Mouse (Mus musculus): ENCODE measurements around the gene Dact2. TPM values are rescaled to one million over a fixed set of nuclear protein-coding genes. Genes with fewer than 3 reads are reported as not detected.

Gene Dact2
- total and polyA plus RNA-seq, 2 experiments from 2014 or later = 0.20 to 2.1 TPM

DNA sequence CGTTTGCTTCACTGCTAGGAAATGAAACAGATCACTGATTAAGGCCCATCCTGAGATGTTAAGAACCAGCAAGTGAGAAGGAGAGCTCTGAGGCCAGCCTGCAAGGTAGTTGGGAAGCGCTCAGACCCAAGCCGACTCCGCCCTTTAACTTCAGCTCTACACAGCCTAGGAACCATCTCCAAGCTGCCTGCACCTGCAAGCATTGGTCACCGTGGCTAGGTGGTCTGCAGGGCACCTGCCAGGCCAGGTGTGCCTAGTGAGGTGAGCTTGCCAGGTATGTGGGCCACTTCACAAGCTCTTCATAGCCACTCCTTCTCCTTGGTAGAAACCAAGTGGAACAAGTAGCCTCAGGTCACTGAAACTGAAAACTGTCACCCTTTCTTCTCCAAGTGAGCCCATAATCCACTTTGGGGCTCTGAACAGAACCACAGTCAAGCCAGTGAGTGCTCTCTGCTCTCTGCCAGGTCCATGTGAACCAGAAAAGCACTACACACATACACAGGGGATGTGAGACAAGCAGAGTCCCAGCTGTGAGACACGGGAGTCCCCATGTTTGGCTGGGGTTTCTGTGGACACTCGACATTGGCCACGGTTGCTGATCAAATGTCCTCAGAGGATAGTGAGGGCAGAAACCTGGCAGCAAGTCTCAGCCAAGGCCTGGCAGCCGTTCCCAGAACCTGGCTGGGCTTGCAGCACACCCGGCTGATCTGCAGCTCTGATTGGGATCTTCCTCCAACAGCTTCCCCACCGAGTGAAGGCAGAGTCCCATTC, 40.3 kb upstream of the Dact2 start:
- WGBS = 50% methylated on average over 11 of the region's 11 CpGs
- Histone ChIP-seq H3K4me1 (ENCODE audit: control insufficient read depth, insufficient read depth) (no peaks in the 10 kb centered on the region), H3K9ac (replicated peaks; ENCODE audit: low read depth, low read length) (no peak overlapping the region), H3K4me2 (ENCODE audit: low read depth, low read length) (no peak overlapping the region), H3K36me3 (replicated peaks; ENCODE audit: control insufficient read depth, insufficient read depth, low read length) (no peaks in the 10 kb centered on the region), H3K9me3 (replicated peaks; ENCODE audit: control insufficient read depth, low read length) (no peaks in the 10 kb centered on the region), H3K27ac (ENCODE audit: low read depth) (no peak overlapping the region), H3K4me3 (ENCODE audit: low read depth, low read length) (no peak overlapping the region), H3K27me3 (ENCODE audit: control insufficient read depth, insufficient read depth, low read length) (0 out of 2 replicates have a peak, but pooled peaks cover 4% of the 10 kb centered on the region)
- ATAC-seq (ENCODE audit: insufficient read depth, low read depth) (no peak), DNase-seq (ENCODE audit: low spot score) (no peak)
- TF ChIP-seq EP300 (IDR thresholded peaks at IDR 0.05; ENCODE audit: low read depth) = no peak
- no peak for TF ChIP-seq CTCF (IDR thresholded peaks at IDR 0.05; ENCODE audit: low read depth)

DNA sequence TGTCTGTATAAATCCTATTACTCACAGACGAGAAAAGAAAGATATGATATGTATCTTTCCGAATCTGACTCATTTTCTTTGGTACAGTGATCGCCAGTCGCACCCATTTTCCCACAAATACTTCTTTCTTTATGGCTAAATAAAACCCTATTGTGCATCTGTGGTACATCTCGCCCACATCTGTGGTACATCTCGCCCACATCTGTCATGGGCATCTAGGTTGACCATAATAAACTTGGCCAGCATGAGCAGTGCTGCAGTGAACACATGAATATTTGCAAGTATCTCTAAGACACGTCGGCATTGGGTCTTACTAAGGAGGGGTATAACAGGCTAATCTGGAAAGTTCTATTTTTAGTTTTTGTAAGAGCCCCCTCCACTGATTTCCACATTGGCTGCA, 38.5 kb upstream of the Dact2 start:
- no peak for TF ChIP-seq CTCF (IDR thresholded peaks at IDR 0.05; ENCODE audit: low read depth)
- TF ChIP-seq EP300 (IDR thresholded peaks at IDR 0.05; ENCODE audit: low read depth) = no peak
- no peaks in the 10 kb centered on the region for H3K4me1 ChIP-seq (ENCODE audit: control insufficient read depth, insufficient read depth)
- peaks cover 8% of the 10 kb centered on the region for H3K27me3 ChIP-seq (ENCODE audit: control insufficient read depth, insufficient read depth, low read length)
- DNase-seq (ENCODE audit: low spot score) = no peak
- H3K9me3 ChIP-seq (replicated peaks; ENCODE audit: control insufficient read depth, low read length) = no peaks in the 10 kb centered on the region
- ATAC-seq (ENCODE audit: insufficient read depth, low read depth) = no peak
- WGBS = 69% methylated on average over 8 of the region's 8 CpGs
- H3K36me3 ChIP-seq (replicated peaks; ENCODE audit: control insufficient read depth, insufficient read depth, low read length) = no peaks in the 10 kb centered on the region
- H3K4me3 ChIP-seq (ENCODE audit: low read depth, low read length) = no peak overlapping the region
- H3K4me2 ChIP-seq (ENCODE audit: low read depth, low read length) = no peak overlapping the region
- H3K27ac ChIP-seq (ENCODE audit: low read depth) = no peak overlapping the region
- H3K9ac ChIP-seq (replicated peaks; ENCODE audit: low read depth, low read length) = no peak overlapping the region

DNA sequence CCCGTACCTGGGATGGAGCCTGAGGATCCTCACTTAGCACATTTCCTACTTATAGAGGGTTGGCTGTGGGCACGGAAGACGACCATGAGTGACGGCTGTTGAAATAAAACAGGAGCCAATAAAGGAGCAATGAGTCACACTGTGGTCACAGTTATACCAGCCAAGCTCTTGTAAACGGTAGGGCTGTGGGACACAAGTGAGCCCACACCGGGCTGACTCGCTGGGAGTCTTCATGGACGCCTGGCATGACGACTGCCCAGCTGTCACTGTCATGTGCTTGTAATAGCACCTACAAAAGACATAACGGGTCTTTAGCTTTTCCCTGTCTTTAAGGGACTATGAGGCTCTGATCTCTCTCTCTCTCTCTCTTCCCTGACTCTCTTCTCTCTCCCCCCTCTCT, 35.9 kb upstream of the Dact2 start:
- Histone ChIP-seq H3K4me3 (ENCODE audit: low read depth, low read length) (no peak overlapping the region), H3K4me1 (ENCODE audit: control insufficient read depth, insufficient read depth) (no peaks in the 10 kb centered on the region), H3K9me3 (replicated peaks; ENCODE audit: control insufficient read depth, low read length) (no peaks in the 10 kb centered on the region), H3K27ac (ENCODE audit: low read depth) (no peak overlapping the region), H3K36me3 (replicated peaks; ENCODE audit: control insufficient read depth, insufficient read depth, low read length) (no peaks in the 10 kb centered on the region), H3K4me2 (ENCODE audit: low read depth, low read length) (no peak overlapping the region), H3K9ac (replicated peaks; ENCODE audit: low read depth, low read length) (no peak overlapping the region), H3K27me3 (ENCODE audit: control insufficient read depth, insufficient read depth, low read length) (peaks cover 29% of the 10 kb centered on the region)
- WGBS = 64% methylated on average over 10 of the region's 10 CpGs
- ATAC-seq (ENCODE audit: insufficient read depth, low read depth) = no peak
- TF ChIP-seq CTCF (IDR thresholded peaks at IDR 0.05; ENCODE audit: low read depth) = no peak
- no peak for TF ChIP-seq EP300 (IDR thresholded peaks at IDR 0.05; ENCODE audit: low read depth)
- no peak for DNase-seq (ENCODE audit: low spot score)

DNA sequence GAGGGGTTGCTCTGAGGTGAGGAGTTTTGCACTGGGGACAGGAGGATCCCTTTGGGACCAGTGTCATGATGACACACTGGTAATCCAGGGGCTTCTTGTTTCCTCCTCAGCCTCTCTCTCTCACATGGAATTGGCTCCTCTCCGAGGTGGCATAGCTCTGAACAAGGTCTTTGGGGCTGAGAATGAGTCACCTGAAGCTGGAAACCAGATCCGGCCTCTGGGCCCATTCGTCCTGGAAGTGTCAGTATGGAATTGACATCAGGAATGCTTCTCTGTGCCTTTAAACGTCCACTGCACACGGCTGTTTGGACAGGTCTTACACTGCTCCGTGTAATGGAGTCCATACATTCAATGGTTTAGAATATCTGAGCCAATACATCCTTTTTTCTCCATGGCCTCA, 33.0 kb upstream of the Dact2 start:
- no peak overlapping the region for H3K27ac ChIP-seq (ENCODE audit: low read depth)
- no peak overlapping the region for H3K9ac ChIP-seq (replicated peaks; ENCODE audit: low read depth, low read length)
- ATAC-seq (ENCODE audit: insufficient read depth, low read depth) (no peak), DNase-seq (ENCODE audit: low spot score) (no peak)
- TF ChIP-seq CTCF (IDR thresholded peaks at IDR 0.05; ENCODE audit: low read depth) (no peak), EP300 (IDR thresholded peaks at IDR 0.05; ENCODE audit: low read depth) (no peak)
- no peaks in the 10 kb centered on the region for H3K4me1 ChIP-seq (ENCODE audit: control insufficient read depth, insufficient read depth)
- H3K4me2 ChIP-seq (ENCODE audit: low read depth, low read length) = no peak overlapping the region
- H3K9me3 ChIP-seq (replicated peaks; ENCODE audit: control insufficient read depth, low read length) = no peaks in the 10 kb centered on the region
- WGBS = 62% methylated on average over 6 of the region's 6 CpGs
- peaks cover 35% of the 10 kb centered on the region for H3K27me3 ChIP-seq (ENCODE audit: control insufficient read depth, insufficient read depth, low read length)
- H3K36me3 ChIP-seq (replicated peaks; ENCODE audit: control insufficient read depth, insufficient read depth, low read length) = no peaks in the 10 kb centered on the region
- H3K4me3 ChIP-seq (ENCODE audit: low read depth, low read length) = no peak overlapping the region

DNA sequence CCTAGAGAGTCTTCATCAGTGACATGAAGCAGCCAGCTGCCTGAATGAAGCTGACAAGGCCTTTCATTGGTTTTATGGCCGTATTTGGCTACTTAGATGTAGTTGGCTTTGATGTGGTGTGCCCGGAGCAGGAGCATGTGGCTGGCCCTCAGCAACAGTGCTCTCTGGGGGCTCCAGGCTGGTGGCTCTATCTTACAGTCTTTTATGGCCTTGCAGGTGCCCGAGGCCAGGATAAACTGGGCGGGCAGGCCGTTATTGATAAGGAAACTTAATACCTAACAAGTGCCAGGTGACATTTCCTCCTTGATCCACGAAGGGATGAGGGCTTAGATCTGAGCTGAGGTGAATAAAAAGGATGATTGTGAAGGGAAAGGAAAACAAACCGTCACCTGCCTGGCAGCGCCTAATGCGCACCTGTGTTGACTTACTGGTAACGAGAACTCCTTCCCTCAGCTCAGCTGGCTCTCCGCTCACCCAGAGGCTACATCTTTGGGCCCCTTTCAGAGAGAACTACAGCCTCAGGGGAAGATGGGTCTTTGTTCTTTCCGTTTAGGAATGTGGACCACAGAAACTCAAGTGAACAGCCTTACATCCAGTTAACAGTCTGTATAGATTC, 30.8 kb upstream of the Dact2 start:
- WGBS = 57% methylated on average over 12 of the region's 12 CpGs
- Histone ChIP-seq H3K4me3 (ENCODE audit: low read depth, low read length) (no peak overlapping the region), H3K9ac (replicated peaks; ENCODE audit: low read depth, low read length) (no peak overlapping the region), H3K9me3 (replicated peaks; ENCODE audit: control insufficient read depth, low read length) (no peaks in the 10 kb centered on the region), H3K36me3 (replicated peaks; ENCODE audit: control insufficient read depth, insufficient read depth, low read length) (no peaks in the 10 kb centered on the region), H3K4me2 (ENCODE audit: low read depth, low read length) (no peak overlapping the region), H3K27me3 (ENCODE audit: control insufficient read depth, insufficient read depth, low read length) (peaks cover 43% of the 10 kb centered on the region), H3K27ac (ENCODE audit: low read depth) (no peak overlapping the region), H3K4me1 (ENCODE audit: control insufficient read depth, insufficient read depth) (no peaks in the 10 kb centered on the region)
- TF ChIP-seq CTCF (IDR thresholded peaks at IDR 0.05; ENCODE audit: low read depth) (no peak), EP300 (IDR thresholded peaks at IDR 0.05; ENCODE audit: low read depth) (no peak)
- no peak for ATAC-seq (ENCODE audit: insufficient read depth, low read depth)
- no peak for DNase-seq (ENCODE audit: low spot score)
